Mouse (Mus musculus) kidney, postnatal 0 days (tissue): ENCODE results near the gene Rpap3. TPM values are rescaled to one million over a fixed set of nuclear protein-coding genes. Genes with fewer than 3 reads are reported as not detected.
A peak's percentile ranks its signal among the peaks of the same experiment; 100 is the strongest.

ENCODE experiments used
- ATAC-seq: fragments of 200-750 bp; cut with Nextera tagmentation; replicated peaks from 2 replicates; pipeline ENCODE4 v1.8.0; 2017; ENCODE audit warnings: low read depth, moderate number of reproducible peaks, moderate TSS enrichment, moderate library complexity; ENCODE audit not compliant: low FRiP score
- DNase-seq: peaks from one replicate; pipeline ENCODE4 v3.0.0-alpha.2; 2016; ENCODE audit warnings: low spot score
- H3K27ac ChIP-seq: fragments of 300-500 bp; sonication (generic); 2 replicates; pipeline ENCODE4 v1.5.1; 2014; ENCODE audit warnings: mild to moderate bottlenecking
- H3K27me3 ChIP-seq: fragments of 300-500 bp; sonication (generic); 2 replicates; pipeline ENCODE4 v1.6.1; 2014; ENCODE audit warnings: low read length, mixed read lengths; ENCODE audit not compliant: insufficient read depth
- H3K36me3 ChIP-seq: fragments of 300-500 bp; sonication (generic); 2 replicates; pipeline ENCODE4 v1.6.1; 2014; ENCODE audit warnings: low read length, mixed read lengths; ENCODE audit not compliant: insufficient read depth
- H3K4me1 ChIP-seq: fragments of 300-500 bp; sonication (generic); replicated peaks from 2 replicates; pipeline ENCODE4 v1.6.1; 2014; ENCODE audit warnings: antibody characterized with exemption, low read length, mixed read lengths; ENCODE audit not compliant: insufficient read depth
- H3K4me2 ChIP-seq: fragments of 300-500 bp; sonication (generic); 2 replicates; pipeline ENCODE4 v1.6.1; 2014; ENCODE audit warnings: mild to moderate bottlenecking, low read length, moderate library complexity, mixed read lengths
- H3K4me3 ChIP-seq: fragments of 300-500 bp; sonication (generic); replicated peaks from 2 replicates; pipeline ENCODE4 v1.5.1; 2014; ENCODE audit warnings: low read depth, low read length
- H3K9ac ChIP-seq: fragments of 300-500 bp; sonication (generic); 2 replicates; pipeline ENCODE4 v1.6.1; 2014; ENCODE audit warnings: low read depth, low read length
- H3K9me3 ChIP-seq: fragments of 300-500 bp; sonication (generic); replicated peaks from 2 replicates; pipeline ENCODE4 v1.6.1; 2016; ENCODE audit warnings: low read length, inconsistent platforms, mixed read lengths
- CTCF ChIP-seq: IDR thresholded peaks from 2 replicates; pipeline ENCODE4 v1.5.1; 2016; ENCODE audit warnings: antibody characterized with exemption, low read depth, mild to moderate bottlenecking, moderate library complexity
- WGBS: fragments of 180-500 bp; shearing (Covaris S2); extraction: QIAGEN DNeasy Blood & Tissue Kit; methylation state at CpG from one replicate; pipeline ENCODE4 v1.1.7; 2014; 5-methylcytosine and 5-hydroxymethylcytosine counted together
- polyA plus RNA-seq: library from polyadenylated mRNA; unstranded; fragments of >200 nt; fragmentation: Nextera tagmentation; extraction: Ambion mirVana; gene quantifications from 2 replicates; pipeline ENCODE4 v1.2.1, GENCODE M21; 2015

The Rpap3 gene
- polyA plus RNA-seq, 1 experiment from 2014 or later, result 36.3 TPM

DNA sequence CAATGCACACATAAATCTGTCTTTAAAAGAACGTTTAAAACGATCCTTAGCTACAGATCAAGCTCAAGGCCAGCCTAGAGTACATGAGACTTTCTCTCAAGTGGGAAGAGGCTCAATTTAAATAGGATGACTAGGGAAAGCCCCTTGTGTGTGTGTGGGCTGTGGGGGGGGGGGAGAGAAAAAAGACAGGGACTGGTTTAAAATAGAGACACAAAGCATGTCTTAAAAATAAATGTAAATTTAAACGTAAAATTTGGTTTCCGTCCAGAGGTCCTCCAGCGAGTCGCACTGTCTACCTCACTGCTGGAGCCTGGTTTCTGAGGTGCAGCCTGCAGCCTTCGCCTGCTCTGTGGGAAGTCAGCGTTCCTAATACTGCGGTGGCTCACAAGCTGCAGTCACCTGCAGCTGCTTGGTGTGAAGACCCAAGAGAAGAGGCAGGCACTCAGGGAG lies 34.7 kb upstream of the Rpap3 start:
- Histone ChIP-seq H3K9me3 (no peaks in the 10 kb centered on the region; the same call in 1 of the 2 replicates), H3K27me3 (no peaks in the 10 kb centered on the region), H3K36me3 (0 out of 2 replicates have a peak, but pooled peaks cover 5% of the 10 kb centered on the region), H3K4me2 (no peak overlapping the region), H3K9ac (no peak overlapping the region), H3K4me3 (no peak overlapping the region), H3K27ac (no peak overlapping the region), H3K4me1 (no peaks in the 10 kb centered on the region)
- WGBS, result 75% methylated on average over 9 of the region's 9 CpGs
- no peak for DNase-seq
- TF ChIP-seq CTCF, result no peak
- ATAC-seq, result no peak

DNA sequence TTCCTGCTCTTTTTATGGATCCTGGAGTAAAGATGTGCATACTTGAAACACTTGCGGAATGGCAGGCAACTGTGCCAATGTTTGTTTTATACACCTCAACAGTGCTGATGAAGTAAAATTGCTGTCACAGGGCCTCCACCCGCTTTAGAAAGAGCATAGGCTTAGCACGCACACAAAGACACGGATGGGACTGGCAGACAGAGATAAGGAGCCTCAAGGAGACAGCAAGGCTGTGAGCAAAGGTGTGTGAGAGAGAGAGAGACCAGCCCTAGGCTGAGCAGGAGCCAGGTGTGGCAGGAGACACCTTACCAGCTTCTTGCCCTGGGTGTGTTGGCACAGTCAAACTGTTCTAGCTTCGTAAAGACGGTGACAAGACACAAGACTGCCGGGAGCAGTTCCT lies 33.3 kb upstream of the Rpap3 start:
- ATAC-seq, result no peak

GRCm38 (mm10) chr15:97731988-97732387 lies 26.4 kb upstream of the Rpap3 start:
- no peaks in the 10 kb centered on the region for H3K27me3 ChIP-seq
- no peak overlapping the region for H3K27ac ChIP-seq
- H3K36me3 ChIP-seq, result no peaks in the 10 kb centered on the region
- TF ChIP-seq CTCF, result no peak
- no peak overlapping the region for H3K4me3 ChIP-seq
- DNase-seq, result no peak
- no peak overlapping the region for H3K4me2 ChIP-seq
- no peak for ATAC-seq
- peaks cover 8% of the 10 kb centered on the region; the same call in 1 of the 2 replicates for H3K4me1 ChIP-seq
- H3K9ac ChIP-seq, result no peak overlapping the region
- H3K9me3 ChIP-seq, result no peaks in the 10 kb centered on the region
- 87% methylated on average over 11 of the region's 11 CpGs for WGBS

More for the DNA sequence above, 33.3 kb upstream of the Rpap3 start:
- Histone ChIP-seq H3K4me2 (no peak overlapping the region), H3K4me1 (no peaks in the 10 kb centered on the region), H3K9me3 (no peaks in the 10 kb centered on the region; the same call in 1 of the 2 replicates), H3K36me3 (0 out of 2 replicates have a peak, but pooled peaks cover 3% of the 10 kb centered on the region), H3K9ac (no peak overlapping the region), H3K27me3 (no peaks in the 10 kb centered on the region), H3K27ac (no peak overlapping the region), H3K4me3 (no peak overlapping the region)
- DNase-seq, result no peak
- TF ChIP-seq CTCF, result no peak
- WGBS, result 91% methylated on average over 7 of the region's 7 CpGs

- ATAC-seq, result no peak
- no peak for DNase-seq
Observed at GRCm38 (mm10) chr15:97731111-97731510, 25.5 kb upstream of the Rpap3 start, which contains the start of gene Endou. Gene Endou (minus strand): TSS chr15:97731339.

GRCm38 (mm10) chr15:97730365-97730764 lies 24.7 kb upstream of the Rpap3 start:
- ATAC-seq, result no peak; the same call in 1 of the 2 replicates
- no peak for TF ChIP-seq CTCF
- Histone ChIP-seq H3K36me3 (no peaks in the 10 kb centered on the region), H3K4me3 (no peak overlapping the region), H3K27me3 (no peaks in the 10 kb centered on the region), H3K4me2 (no peak overlapping the region), H3K9me3 (no peaks in the 10 kb centered on the region), H3K9ac (no peak overlapping the region), H3K27ac (no peak overlapping the region), H3K4me1 (peaks cover 8% of the 10 kb centered on the region; the same call in 1 of the 2 replicates)
- DNase-seq, result no peak
- 51% methylated on average over 6 of the region's 6 CpGs for WGBS

More at GRCm38 (mm10) chr15:97731111-97731510, 25.5 kb upstream of the Rpap3 start, which contains the start of gene Endou:
- Histone ChIP-seq H3K9me3 (no peaks in the 10 kb centered on the region), H3K36me3 (no peaks in the 10 kb centered on the region), H3K9ac (no peak within 1 kb of the TSS), H3K4me2 (no peak within 1 kb of the TSS), H3K27ac (no peak within 1 kb of the TSS), H3K27me3 (no peaks in the 10 kb centered on the region), H3K4me3 (no peak within 1 kb of the TSS), H3K4me1 (peaks cover 8% of the 10 kb centered on the region; the same call in 1 of the 2 replicates)
- 91% methylated on average over 8 of the region's 8 CpGs for WGBS
- no peak for TF ChIP-seq CTCF

- Histone ChIP-seq H3K9me3 (no peaks in the 10 kb centered on the region), H3K4me1 (peaks cover 8% of the 10 kb centered on the region; the same call in 1 of the 2 replicates), H3K4me3 (no peak overlapping the region), H3K27ac (no peak overlapping the region), H3K9ac (no peak overlapping the region), H3K27me3 (no peaks in the 10 kb centered on the region), H3K36me3 (no peaks in the 10 kb centered on the region), H3K4me2 (no peak overlapping the region)
- no peak for TF ChIP-seq CTCF
- 48% methylated on average over 7 of the region's 7 CpGs for WGBS
- ATAC-seq, result peak; percentile 69
- no peak for DNase-seq
Observed at GRCm38 (mm10) chr15:97728804-97729203, 23.2 kb upstream of the Rpap3 start.

DNA sequence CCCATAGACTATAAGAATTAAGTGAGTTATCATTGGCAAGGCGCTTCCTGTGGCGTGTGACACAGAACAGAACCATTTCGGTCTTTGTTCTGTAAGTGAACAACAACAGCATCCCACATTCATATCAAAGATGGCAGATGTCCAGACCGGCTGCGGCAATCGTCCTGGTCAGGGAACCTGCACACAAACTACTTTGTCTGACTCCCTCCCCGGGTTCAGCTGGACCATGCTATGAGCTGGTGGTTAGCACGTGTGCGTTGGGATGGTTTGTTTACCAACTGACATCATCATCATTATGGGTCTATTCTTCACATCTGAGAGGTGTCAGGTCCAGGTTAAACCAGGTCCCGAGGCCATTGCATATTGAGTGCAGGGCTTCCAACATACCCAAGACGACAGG lies 22.8 kb upstream of the Rpap3 start:
- no peaks in the 10 kb centered on the region for H3K9me3 ChIP-seq
- peaks cover 8% of the 10 kb centered on the region; the same call in 1 of the 2 replicates for H3K4me1 ChIP-seq
- H3K27me3 ChIP-seq, result no peaks in the 10 kb centered on the region
- DNase-seq (no peak), ATAC-seq (no peak)
- H3K4me3 ChIP-seq, result no peak overlapping the region
- no peak overlapping the region for H3K27ac ChIP-seq
- H3K36me3 ChIP-seq, result no peaks in the 10 kb centered on the region
- TF ChIP-seq CTCF, result no peak
- no peak overlapping the region for H3K9ac ChIP-seq
- WGBS, result 83% methylated on average over 11 of the region's 11 CpGs
- H3K4me2 ChIP-seq, result no peak overlapping the region
